Mouse (Mus musculus) erythroblast, embryonic 14.5 days (primary cell): ENCODE results near the gene Taldo1. TPM values are rescaled to one million over a fixed set of nuclear protein-coding genes. Genes with fewer than 3 reads are reported as not detected.

Source experiments
- H3K27me3 ChIP-seq: 2 replicates; pipeline ENCODE4 v1.6.1; 2012; ENCODE audit warnings: inconsistent platforms; ENCODE audit not compliant: control insufficient read depth
- H3K36me3 ChIP-seq: 2 replicates; pipeline ENCODE4 v1.6.1; 2012; ENCODE audit warnings: mild to moderate bottlenecking, inconsistent platforms; ENCODE audit not compliant: control insufficient read depth
- H3K4me1 ChIP-seq: 2 replicates; pipeline ENCODE4 v1.6.1; 2012; ENCODE audit warnings: inconsistent platforms; ENCODE audit not compliant: control insufficient read depth
- H3K4me3 ChIP-seq: replicated peaks from 2 replicates; pipeline ENCODE3; 2012; ENCODE audit warnings: moderate library complexity, mild to moderate bottlenecking, inconsistent platforms
- H3K9me3 ChIP-seq: 2 replicates; pipeline ENCODE4 v1.6.1; 2012; ENCODE audit warnings: low read length, inconsistent platforms, mixed read lengths; ENCODE audit not compliant: control insufficient read depth
- GATA1 ChIP-seq: IDR thresholded peaks from 2 replicates; pipeline ENCODE4 v1.6.1; 2012; ENCODE audit warnings: low read length, inconsistent platforms, mixed read lengths
- TAL1 ChIP-seq: IDR thresholded peaks from 3 replicates; pipeline ENCODE4 v1.6.1; 2012; ENCODE audit warnings: low read length, inconsistent platforms, mixed read lengths
- polyA plus RNA-seq: library from polyadenylated mRNA; stranded (reverse); fragments of >175 nt; gene quantifications from 2 replicates; pipeline ENCODE4 v1.2.3, GENCODE M21; 2012

Taldo1 gene
- polyA plus RNA-seq, 1 experiment: 53.1 TPM

- no peak for TF ChIP-seq GATA1
- Histone ChIP-seq H3K4me1 (peaks cover 34% of the 10 kb centered on the region), H3K27me3 (peaks cover 5% of the 10 kb centered on the region), H3K9me3 (no peaks in the 10 kb centered on the region), H3K4me3 (no peak overlapping the region), H3K36me3 (peaks cover 7% of the 10 kb centered on the region)
These were observed 24.3 kb downstream of the Taldo1 start for GRCm38 (mm10) chr7:141416144-141416841.

DNA sequence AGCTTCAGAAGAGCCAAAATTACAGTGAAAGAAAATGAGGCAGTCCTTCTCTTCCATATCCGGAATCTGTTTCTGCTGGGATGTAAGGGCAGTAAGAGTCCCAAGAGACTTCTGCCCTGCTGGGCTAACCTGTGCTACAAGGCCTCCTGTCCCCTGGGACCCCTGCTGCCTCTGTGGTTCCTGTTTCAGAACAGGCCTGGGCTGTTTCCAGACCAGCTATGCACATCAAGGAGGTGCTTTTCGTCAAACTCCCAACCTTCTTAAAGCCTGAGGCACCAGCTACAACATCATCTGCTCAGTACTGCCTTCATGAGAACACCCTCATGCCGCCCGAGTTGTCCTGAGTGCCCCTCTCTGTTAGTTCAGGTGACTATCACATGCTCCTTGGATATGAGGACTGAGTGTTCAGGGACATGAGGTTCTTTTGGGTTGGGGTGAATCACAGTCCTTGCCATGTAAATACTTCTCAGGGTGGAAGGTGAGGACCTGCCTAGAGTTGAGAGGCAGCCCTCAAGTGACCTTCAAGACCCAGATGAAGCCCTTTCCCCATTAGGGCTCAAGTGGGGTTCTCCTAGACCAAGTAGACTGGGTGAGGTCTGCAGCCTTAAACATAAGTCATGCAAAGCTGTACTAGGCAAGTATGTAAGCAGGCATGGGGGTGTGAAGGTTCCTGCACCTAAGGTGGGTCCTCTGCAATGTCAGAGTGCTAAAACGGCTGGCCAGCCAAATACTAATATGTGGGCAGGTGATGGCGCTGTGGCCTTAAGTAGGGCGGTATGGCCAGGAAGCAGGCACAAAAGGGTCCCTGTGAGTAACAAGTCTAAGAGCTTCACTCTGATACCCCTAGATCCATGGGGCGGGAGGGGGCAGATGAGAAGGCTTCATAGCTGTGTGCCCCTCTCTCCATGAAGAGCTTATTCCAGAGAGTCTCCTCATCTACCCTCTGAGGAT is 26.0 kb downstream of the Taldo1 start:
- Histone ChIP-seq H3K27me3 (peaks cover 5% of the 10 kb centered on the region), H3K36me3 (no peaks in the 10 kb centered on the region), H3K9me3 (no peaks in the 10 kb centered on the region), H3K4me3 (no peak overlapping the region), H3K4me1 (peaks cover 24% of the 10 kb centered on the region)
- no peak for TF ChIP-seq GATA1
- TF ChIP-seq TAL1: no peak

- H3K27me3 ChIP-seq: peaks cover 12% of the 10 kb centered on the region
These were observed 27.0 kb downstream of the Taldo1 start for GRCm38 (mm10) chr7:141418970-141419369.

GRCm38 (mm10) chr7:141420030-141420702 is 28.2 kb downstream of the Taldo1 start:
- no peak for TF ChIP-seq TAL1
- no peak for TF ChIP-seq GATA1
- no peak overlapping the region for H3K4me3 ChIP-seq
- H3K36me3 ChIP-seq: no peaks in the 10 kb centered on the region
- no peaks in the 10 kb centered on the region for H3K9me3 ChIP-seq
- peaks cover 6% of the 10 kb centered on the region for H3K4me1 ChIP-seq
- peaks cover 16% of the 10 kb centered on the region for H3K27me3 ChIP-seq

More at GRCm38 (mm10) chr7:141418970-141419369, 27.0 kb downstream of the Taldo1 start:
- Histone ChIP-seq H3K36me3 (no peaks in the 10 kb centered on the region), H3K4me3 (no peak overlapping the region), H3K9me3 (no peaks in the 10 kb centered on the region), H3K4me1 (peaks cover 15% of the 10 kb centered on the region)
- no peak for TF ChIP-seq GATA1
- no peak for TF ChIP-seq TAL1

- TF ChIP-seq TAL1 (no peak), GATA1 (no peak)
- Histone ChIP-seq H3K4me1 (peaks cover 16% of the 10 kb centered on the region), H3K27me3 (peaks cover 26% of the 10 kb centered on the region), H3K36me3 (no peaks in the 10 kb centered on the region), H3K9me3 (no peaks in the 10 kb centered on the region), H3K4me3 (no peak overlapping the region)
These were observed 31.8 kb downstream of the Taldo1 start for GRCm38 (mm10) chr7:141423811-141424210.

DNA sequence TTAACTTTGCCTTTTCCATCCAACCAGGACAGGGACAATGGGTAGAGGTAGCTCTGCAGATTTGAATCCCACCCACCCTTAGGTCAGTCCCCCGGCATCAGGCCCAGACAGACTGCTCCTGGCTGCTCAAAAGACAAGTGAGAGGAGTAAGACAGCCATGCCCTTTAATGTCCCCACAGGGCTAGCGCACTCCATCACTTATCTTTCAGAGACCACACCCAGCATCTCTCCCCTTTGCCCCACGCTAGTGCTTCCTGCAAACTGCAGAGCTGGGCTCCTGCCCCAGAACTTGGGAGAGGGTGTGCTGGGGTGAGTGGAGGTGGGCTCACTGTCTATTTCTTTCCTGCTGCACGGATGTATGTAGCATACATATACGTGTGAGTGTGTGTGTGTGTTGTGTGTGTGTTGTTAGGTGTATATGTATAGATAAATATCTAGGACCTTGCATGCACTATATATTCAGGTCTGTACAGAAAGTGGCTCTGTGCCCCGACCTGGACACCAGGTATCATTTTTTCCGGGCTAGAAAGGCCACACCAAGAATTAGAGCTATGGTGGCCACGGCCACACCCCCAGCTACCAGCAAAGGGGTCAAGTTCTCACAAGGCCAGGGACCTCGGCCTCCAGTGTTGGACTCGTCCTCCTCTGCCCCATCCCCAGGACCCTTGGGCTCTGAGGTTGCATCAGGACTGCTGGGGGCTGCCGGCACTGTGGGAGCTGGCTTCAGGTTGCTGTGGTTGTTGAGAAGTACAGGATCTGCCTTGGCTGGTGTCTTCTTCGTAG is 35.1 kb downstream of the Taldo1 start:
- Histone ChIP-seq H3K27me3 (peaks cover 23% of the 10 kb centered on the region), H3K36me3 (peaks cover 19% of the 10 kb centered on the region), H3K4me1 (peaks cover 31% of the 10 kb centered on the region), H3K9me3 (no peaks in the 10 kb centered on the region), H3K4me3 (no peak overlapping the region)
- no peak for TF ChIP-seq GATA1
- TF ChIP-seq TAL1: no peak

DNA sequence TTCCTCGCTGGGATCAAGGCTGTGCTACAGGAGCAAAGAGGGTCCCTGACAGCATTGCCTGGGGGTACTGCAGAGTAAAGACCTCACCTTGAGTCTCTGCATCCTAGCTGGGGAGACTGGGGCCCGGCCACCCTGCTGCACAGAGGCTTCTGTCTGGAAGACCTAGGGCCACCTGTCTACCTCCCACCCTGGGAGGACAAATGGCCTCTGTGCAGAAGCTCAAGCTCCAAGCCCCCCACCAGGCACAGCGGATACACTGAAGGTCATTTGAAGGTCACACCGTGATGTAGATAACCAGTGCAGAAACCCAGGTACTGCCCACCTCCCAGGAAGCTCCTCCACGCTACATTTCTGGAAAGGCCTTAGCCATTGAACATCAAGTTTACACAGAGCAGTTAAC is 36.7 kb downstream of the Taldo1 start:
- Histone ChIP-seq H3K27me3 (peaks cover 16% of the 10 kb centered on the region), H3K4me1 (peaks cover 45% of the 10 kb centered on the region), H3K36me3 (peaks cover 35% of the 10 kb centered on the region), H3K4me3 (no peak overlapping the region), H3K9me3 (no peaks in the 10 kb centered on the region)
- TF ChIP-seq TAL1: no peak
- no peak for TF ChIP-seq GATA1

DNA sequence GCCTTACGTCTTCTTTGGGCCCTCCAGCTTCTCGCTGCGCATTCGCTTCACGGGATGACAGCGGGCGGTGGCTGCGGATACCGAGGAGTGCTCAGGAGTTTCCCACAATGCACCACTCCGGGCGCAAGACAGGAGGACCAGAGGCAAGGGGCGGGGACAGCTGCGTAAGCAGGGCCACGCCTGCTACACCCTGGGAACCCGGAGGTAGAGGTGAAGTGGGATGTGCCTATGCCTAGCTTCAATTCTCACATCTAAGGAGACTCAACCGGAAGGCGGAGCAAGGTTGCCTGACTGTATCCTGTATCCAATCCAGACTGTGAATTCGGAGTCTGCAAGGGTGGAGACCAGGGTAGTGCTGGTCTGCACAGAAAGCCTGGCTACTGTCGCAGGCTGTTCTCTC is 37.3 kb downstream of the Taldo1 start, which contains the start of gene Cend1:
Gene Cend1 (minus strand): TSS at position 182 of the 400 bp plus-strand sequence.
- TF ChIP-seq GATA1 (no peak), TAL1 (no peak)
- Histone ChIP-seq H3K4me1 (peaks cover 51% of the 10 kb centered on the region), H3K36me3 (peaks cover 39% of the 10 kb centered on the region), H3K9me3 (no peaks in the 10 kb centered on the region), H3K4me3 (no peak within 1 kb of the TSS), H3K27me3 (peaks cover 15% of the 10 kb centered on the region)
